Mouse (Mus musculus) heart, embryonic 11.5 days (tissue): ENCODE measurements around the gene Olfr149. TPM values are rescaled to one million over a fixed set of nuclear protein-coding genes. Genes with fewer than 3 reads are reported as not detected.

ENCODE experiments used
- ATAC-seq: fragments of 200-750 bp; cut with Nextera tagmentation; replicated peaks from 2 replicates; pipeline ENCODE4 v1.8.0; 2017; ENCODE audit warnings: moderate library complexity; ENCODE audit not compliant: insufficient number of reproducible peaks, low FRiP score, low TSS enrichment
- H3K27ac ChIP-seq: fragments of 300-500 bp; sonication (generic); 2 replicates; pipeline ENCODE4 v1.5.1; 2014; ENCODE audit warnings: mild to moderate bottlenecking, low read depth, low read length
- H3K27me3 ChIP-seq: fragments of 300-500 bp; sonication (generic); 2 replicates; pipeline ENCODE4 v1.6.1; 2014; ENCODE audit warnings: mild to moderate bottlenecking, low read length, mixed read lengths; ENCODE audit not compliant: control insufficient read depth, insufficient read depth
- H3K36me3 ChIP-seq: fragments of 300-500 bp; sonication (generic); 2 replicates; pipeline ENCODE4 v1.6.1; 2014; ENCODE audit warnings: mild to moderate bottlenecking, low read length, moderate library complexity, mixed read lengths; ENCODE audit not compliant: control insufficient read depth, insufficient read depth
- H3K4me1 ChIP-seq: fragments of 300-500 bp; sonication (generic); 2 replicates; pipeline ENCODE4 v1.6.1; 2014; ENCODE audit warnings: low read length; ENCODE audit not compliant: control insufficient read depth, insufficient read depth
- H3K4me2 ChIP-seq: fragments of 300-500 bp; sonication (generic); 2 replicates; pipeline ENCODE4 v1.6.1; 2014; ENCODE audit warnings: mild to moderate bottlenecking, moderate library complexity
- H3K4me3 ChIP-seq: fragments of 300-500 bp; sonication (generic); 2 replicates; pipeline ENCODE4 v1.5.1; 2014; ENCODE audit warnings: low read depth, low read length
- H3K9ac ChIP-seq: fragments of 300-500 bp; sonication (generic); 2 replicates; pipeline ENCODE4 v1.6.1; 2014; ENCODE audit warnings: mild to moderate bottlenecking, low read depth, low read length, moderate library complexity
- H3K9me3 ChIP-seq: fragments of 300-500 bp; sonication (generic); replicated peaks from 2 replicates; pipeline ENCODE4 v1.6.1; 2016; ENCODE audit warnings: low read length; ENCODE audit not compliant: control insufficient read depth
- WGBS: fragments of 180-500 bp; shearing (Covaris S2); extraction: QIAGEN DNeasy Blood & Tissue Kit; methylation state at CpG from one replicate; pipeline ENCODE4 v1.1.7; 2014; ENCODE audit not compliant: insufficient replicate concordance; 5-methylcytosine and 5-hydroxymethylcytosine counted together
- polyA plus RNA-seq: library from polyadenylated mRNA; unstranded; fragments of >200 nt; fragmentation: Nextera tagmentation; extraction: Ambion mirVana; gene quantifications from 2 replicates; pipeline ENCODE4 v1.2.1, GENCODE M21; 2014

Gene Olfr149
- polyA plus RNA-seq, 1 experiment from 2014 or later, result not detected

- Histone ChIP-seq H3K4me2 (no peak overlapping the region), H3K9me3 (no peaks in the 10 kb centered on the region), H3K27me3 (no peaks in the 10 kb centered on the region), H3K27ac (no peak overlapping the region), H3K36me3 (no peaks in the 10 kb centered on the region), H3K9ac (no peak overlapping the region), H3K4me1 (no peaks in the 10 kb centered on the region), H3K4me3 (no peak overlapping the region)
- ATAC-seq, result no peak
- 83% methylated on average over 2 of the region's 2 CpGs for WGBS
Measured at GRCm38 (mm10) chr9:39678557-39678956, 28.4 kb downstream of the Olfr149 start.

- no peak for ATAC-seq
- no peaks in the 10 kb centered on the region for H3K9me3 ChIP-seq
- H3K27me3 ChIP-seq, result no peaks in the 10 kb centered on the region
- H3K4me1 ChIP-seq, result no peaks in the 10 kb centered on the region
- WGBS, result 71% methylated on average over 2 of the region's 2 CpGs
- no peak overlapping the region for H3K4me2 ChIP-seq
- no peaks in the 10 kb centered on the region for H3K36me3 ChIP-seq
- H3K27ac ChIP-seq, result no peak overlapping the region
- H3K4me3 ChIP-seq, result no peak overlapping the region
- no peak overlapping the region for H3K9ac ChIP-seq
Measured at GRCm38 (mm10) chr9:39674820-39675219, 32.1 kb downstream of the Olfr149 start.

DNA sequence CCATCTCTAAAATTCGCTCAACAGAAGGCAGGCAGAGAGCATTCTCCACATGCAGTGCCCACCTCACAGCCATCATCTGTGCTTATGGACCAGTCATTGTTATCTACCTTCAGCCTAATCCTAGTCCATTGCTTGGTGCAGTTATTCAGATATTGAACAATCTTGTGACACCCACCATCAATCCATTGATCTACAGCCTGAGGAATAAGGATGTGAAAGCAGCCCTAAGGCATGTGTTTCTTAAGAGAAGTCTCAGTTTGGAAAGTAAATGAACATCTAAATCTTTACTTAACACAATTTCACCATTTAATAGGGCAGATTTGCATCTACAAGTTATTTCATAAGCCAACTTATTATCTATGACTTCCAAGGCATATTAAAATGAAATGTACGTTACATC is 37.2 kb downstream of the Olfr149 start:
- Histone ChIP-seq H3K36me3 (no peaks in the 10 kb centered on the region), H3K4me2 (no peak overlapping the region), H3K9me3 (no peaks in the 10 kb centered on the region), H3K27ac (no peak overlapping the region), H3K9ac (no peak overlapping the region), H3K4me1 (no peaks in the 10 kb centered on the region), H3K27me3 (no peaks in the 10 kb centered on the region), H3K4me3 (no peak overlapping the region)
- ATAC-seq, result no peak
- 78% methylated on average over 2 of the region's 2 CpGs for WGBS

GRCm38 (mm10) chr9:39666905-39667304 is 40.0 kb downstream of the Olfr149 start, which contains the start of gene Olfr963:
Olfr963 (plus strand) TSS chr9:39667205.
- no peak within 1 kb of the TSS for H3K4me2 ChIP-seq
- no peaks in the 10 kb centered on the region for H3K4me1 ChIP-seq
- no peaks in the 10 kb centered on the region for H3K9me3 ChIP-seq
- no peaks in the 10 kb centered on the region for H3K27me3 ChIP-seq
- ATAC-seq, result no peak
- no peak within 1 kb of the TSS for H3K27ac ChIP-seq
- WGBS, result 83% methylated on average over 1 of the region's 1 CpGs
- H3K4me3 ChIP-seq, result no peak within 1 kb of the TSS
- no peak within 1 kb of the TSS for H3K9ac ChIP-seq
- H3K36me3 ChIP-seq, result no peaks in the 10 kb centered on the region

GRCm38 (mm10) chr9:39654756-39655396 is 52.0 kb downstream of the Olfr149 start:
- WGBS, result 63% methylated on average over 6 of the region's 6 CpGs
- ATAC-seq, result no peak
- no peak overlapping the region for H3K4me2 ChIP-seq
- no peaks in the 10 kb centered on the region for H3K9me3 ChIP-seq
- no peak overlapping the region for H3K9ac ChIP-seq
- H3K36me3 ChIP-seq, result no peaks in the 10 kb centered on the region
- H3K27ac ChIP-seq, result no peak overlapping the region
- no peaks in the 10 kb centered on the region for H3K27me3 ChIP-seq
- no peaks in the 10 kb centered on the region for H3K4me1 ChIP-seq
- no peak overlapping the region for H3K4me3 ChIP-seq

Other genes with a start within 250 kb of the Olfr149 start
- gene Olfr955, start 235.2 kb downstream of the Olfr149 start, polyA plus RNA-seq, result not detected in 2 replicates
- gene Olfr44, start 213.1 kb downstream of the Olfr149 start, polyA plus RNA-seq, result not detected in 2 replicates
- gene Olfr957, start 191.3 kb downstream of the Olfr149 start, polyA plus RNA-seq, result not detected in 2 replicates
- not detected in 2 replicates for gene Olfr958, start 153.1 kb downstream of the Olfr149 start, polyA plus RNA-seq
- gene Olfr959, start 131.5 kb downstream of the Olfr149 start, polyA plus RNA-seq, result not detected in 2 replicates
- gene AW551984, start 102.7 kb downstream of the Olfr149 start, polyA plus RNA-seq, result 10.5 and 14.3 TPM in 2 replicates
- gene Olfr148, start 96.5 kb downstream of the Olfr149 start, polyA plus RNA-seq, result not detected in 2 replicates
- gene Olfr960, start 85.7 kb downstream of the Olfr149 start, polyA plus RNA-seq, result not detected in 2 replicates
- gene Olfr961, start 62.0 kb downstream of the Olfr149 start, polyA plus RNA-seq, result not detected in 2 replicates
- gene Olfr963, start 39.9 kb downstream of the Olfr149 start, polyA plus RNA-seq, result not detected in 2 replicates
- not detected in 2 replicates for gene Olfr965, start 4.2 kb upstream of the Olfr149 start, polyA plus RNA-seq
- not detected in 2 replicates for gene Olfr150, start 23.9 kb upstream of the Olfr149 start, polyA plus RNA-seq
- not detected in 2 replicates for gene Olfr967, start 39.1 kb upstream of the Olfr149 start, polyA plus RNA-seq
- not detected in 2 replicates for gene Olfr968, start 76.1 kb upstream of the Olfr149 start, polyA plus RNA-seq
- gene Olfr969, start 83.8 kb upstream of the Olfr149 start, polyA plus RNA-seq, result not detected in 2 replicates
- gene Olfr970, start 101.7 kb upstream of the Olfr149 start, polyA plus RNA-seq, result not detected in 2 replicates
- not detected in 2 replicates for gene Olfr971, start 129.8 kb upstream of the Olfr149 start, polyA plus RNA-seq
- not detected in 2 replicates for gene Olfr972, start 159.3 kb upstream of the Olfr149 start, polyA plus RNA-seq
- gene Olfr229, start 200.2 kb upstream of the Olfr149 start, polyA plus RNA-seq, result not detected in 2 replicates
- not detected in 2 replicates for gene Olfr974, start 230.4 kb upstream of the Olfr149 start, polyA plus RNA-seq
- not detected in 2 replicates for gene Olfr975, start 244.9 kb upstream of the Olfr149 start, polyA plus RNA-seq